Mouse (Mus musculus) megakaryocyte, embryonic 14.5 days (primary cell): ENCODE measurements around the gene Ppp1r18.

Experiments used
- FLI1 ChIP-seq: IDR thresholded peaks from 2 replicates; pipeline ENCODE4 v1.6.1; 2012; ENCODE audit warnings: low read length, inconsistent platforms, mixed read lengths
- GATA1 ChIP-seq: IDR thresholded peaks from 3 replicates; pipeline ENCODE4 v1.6.1; 2012; ENCODE audit warnings: mixed read lengths, low read length, inconsistent platforms, borderline replicate concordance

GRCm38 (mm10) chr17:35916297-35917142 is 51.1 kb downstream of the Ppp1r18 start, which contains the start of the genes Mrps18b and Ppp1r10:
- TF ChIP-seq GATA1: no peak
- no peak; the same call in 1 of the 2 replicates for TF ChIP-seq FLI1
